Comparison of ENCODE assay signal across 32 mouse cellular contexts in genomic region chr17:15421446-15421845, GRCm38 (mm10). TPM values are rescaled to one million over a fixed set of nuclear protein-coding genes. Genes with fewer than 3 reads are reported as not detected.
"Had no signal": no experiment of that assay in that cellular context is flagged by ENCODE, and none has a peak within 500 bp of the region (broad histone marks: within the 10 kb centered on the region; RNA-seq: fewer than 3 reads in every experiment).

No protein-coding gene starts in this region.

- H3K4me2 ChIP-seq: limb, embryonic 12.5 days; limb, embryonic 13.5 days; limb, embryonic 15.5 days; liver, embryonic 11.5 days; liver, embryonic 12.5 days; liver, embryonic 13.5 days; liver, embryonic 15.5 days; lung, embryonic 14.5 days; lung, embryonic 15.5 days; midbrain, embryonic 12.5 days; midbrain, embryonic 13.5 days; midbrain, embryonic 15.5 days; neural tube, embryonic 12.5 days had no signal

- H3K4me3 ChIP-seq: left cerebral cortex, adult 2 months; limb, embryonic 10.5 days; limb, embryonic 12.5 days; limb, embryonic 13.5 days; limb, embryonic 15.5 days; liver, embryonic 12.5 days; liver, embryonic 13.5 days; liver, embryonic 15.5 days; lung, embryonic 15.5 days; megakaryocyte, embryonic 14.5 days; midbrain, embryonic 10.5 days; midbrain, embryonic 12.5 days; midbrain, embryonic 13.5 days; midbrain, embryonic 15.5 days; myocyte; neural tube, embryonic 12.5 days had no signal

- H3K4me1 ChIP-seq: limb, embryonic 10.5 days; limb, embryonic 12.5 days; limb, embryonic 13.5 days; liver, embryonic 12.5 days; liver, embryonic 13.5 days; liver, embryonic 15.5 days; lung, embryonic 15.5 days; midbrain, embryonic 10.5 days; midbrain, embryonic 12.5 days; midbrain, embryonic 13.5 days; midbrain, embryonic 15.5 days; neural tube, embryonic 12.5 days had no signal

- H3K9ac ChIP-seq: limb, embryonic 12.5 days; limb, embryonic 13.5 days; limb, embryonic 15.5 days; liver, embryonic 12.5 days; liver, embryonic 13.5 days; liver, embryonic 14.5 days; liver, embryonic 15.5 days; liver, postnatal 0 days; lung, embryonic 14.5 days; lung, embryonic 15.5 days; midbrain, embryonic 12.5 days; midbrain, embryonic 13.5 days; midbrain, embryonic 15.5 days; neural tube, embryonic 12.5 days had no signal

- ATAC-seq: liver, embryonic 12.5 days; liver, postnatal 0 days; lung, postnatal 0 days; midbrain, embryonic 13.5 days; midbrain, embryonic 15.5 days had no signal

- H3K9me3 ChIP-seq: limb, embryonic 10.5 days; limb, embryonic 12.5 days; limb, embryonic 13.5 days; limb, embryonic 15.5 days; liver, embryonic 12.5 days; liver, embryonic 13.5 days; liver, embryonic 15.5 days; lung, embryonic 15.5 days; midbrain, embryonic 12.5 days; midbrain, embryonic 13.5 days; midbrain, embryonic 15.5 days; neural tube, embryonic 12.5 days had no signal

- H3K27me3 ChIP-seq: limb, embryonic 12.5 days; limb, embryonic 13.5 days; limb, embryonic 15.5 days; liver, embryonic 12.5 days; liver, embryonic 13.5 days; liver, embryonic 15.5 days; lung, embryonic 15.5 days; megakaryocyte, embryonic 14.5 days; midbrain, embryonic 12.5 days; midbrain, embryonic 13.5 days; midbrain, embryonic 15.5 days; neural tube, embryonic 12.5 days had no signal

- DNase-seq: left cerebral cortex, postnatal 4 days; liver; liver, embryonic 13.5 days; liver, postnatal 0 days; lung, adult 18-20 months; lung, adult 2 months; lung, embryonic 14.5 days; lung, postnatal 10 days; lung, postnatal 14 days; lung, postnatal 36 days; lung, postnatal 4 days; midbrain, embryonic 14.5 days had no signal

- H3K27ac ChIP-seq: left cerebral cortex, adult 2 months; limb, embryonic 10.5 days; limb, embryonic 12.5 days; limb, embryonic 13.5 days; limb, embryonic 15.5 days; liver, embryonic 12.5 days; liver, embryonic 13.5 days; liver, embryonic 14.5 days; liver, embryonic 15.5 days; lung, embryonic 15.5 days; macrophage; midbrain, embryonic 10.5 days; midbrain, embryonic 12.5 days; midbrain, embryonic 13.5 days; midbrain, embryonic 15.5 days; neural tube, embryonic 12.5 days had no signal

RNA-seq across cellular contexts. Expression of gene Dll1, which starts 44.8 kb away (rescaled TPM):
- total RNA-seq: megakaryocyte progenitor cell, adult 5-6 weeks had no signal
